Mouse (Mus musculus) heart, postnatal 14 days (tissue): ENCODE data around the gene Ficd. TPM values are rescaled to one million over a fixed set of nuclear protein-coding genes. Genes with fewer than 3 reads are reported as not detected.

Experiments used
- total RNA-seq, 2 experiments: library from RNA; stranded (reverse); gene quantifications; 2 replicates each; pipeline ENCODE4 v1.2.3; 2021

Gene Ficd
- total RNA-seq, 2 experiments from 2014 or later, result 4.7 to 5.7 TPM

Other genes starting within 250 kb of the Ficd start
- under 1 TPM; 0.36 to 0.49 TPM for gene Wscd2, start 245.5 kb upstream of the Ficd start, total RNA-seq
- 10 to 100 TPM; 23.8 to 25.0 TPM for gene Cmklr1, start 85.4 kb upstream of the Ficd start, total RNA-seq
- gene 1700069L16Rik, start 11.0 kb upstream of the Ficd start, total RNA-seq, result not detected
- 10 to 100 TPM; 15.6 to 16.9 TPM for gene Sart3, start 36.7 kb downstream of the Ficd start, total RNA-seq
- 100 to 1,000 TPM; 140 to 145 TPM for gene Iscu, start 36.9 kb downstream of the Ficd start, total RNA-seq
- 10 to 100 TPM; 10.5 to 12.5 TPM for gene Tmem119, start 64.7 kb downstream of the Ficd start, total RNA-seq
- gene Selplg, start 96.8 kb downstream of the Ficd start, total RNA-seq, result 1 to 10 TPM; 2.3 to 6.4 TPM
- 10 to 100 TPM; 41.1 to 51.1 TPM for gene Coro1c, start 173.0 kb downstream of the Ficd start, total RNA-seq